Mouse (Mus musculus) spleen, postnatal 10 days (tissue): ENCODE results near the gene Xrcc5.

ENCODE experiments used
- DNase-seq, 2 experiments: peaks; one replicate each; pipeline ENCODE4 v3.0.0; 2021 to 2022; ENCODE audit warnings: low spot score in 2 of 2

The Xrcc5 gene

DNA sequence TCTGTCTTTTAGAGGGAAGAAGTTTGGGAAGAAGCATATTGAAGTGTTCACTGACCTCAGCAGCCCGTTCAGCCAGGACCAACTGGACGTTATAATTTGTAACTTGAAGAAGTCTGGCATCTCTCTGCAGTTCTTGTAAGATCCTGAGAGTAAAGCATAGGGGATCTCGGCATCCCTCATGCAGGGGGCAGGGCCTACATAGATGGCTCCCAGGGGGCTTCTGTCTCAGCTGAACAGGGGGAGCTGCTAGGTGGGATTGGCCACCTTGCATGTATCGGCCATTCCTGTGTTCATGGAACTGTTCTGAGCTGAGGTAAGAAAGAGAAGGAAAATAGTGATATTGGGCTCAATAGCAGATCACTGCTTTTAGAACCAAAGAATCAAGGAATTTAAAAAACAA lies 8.2 kb downstream of the Xrcc5 start:
- DNase-seq = no peak

DNA sequence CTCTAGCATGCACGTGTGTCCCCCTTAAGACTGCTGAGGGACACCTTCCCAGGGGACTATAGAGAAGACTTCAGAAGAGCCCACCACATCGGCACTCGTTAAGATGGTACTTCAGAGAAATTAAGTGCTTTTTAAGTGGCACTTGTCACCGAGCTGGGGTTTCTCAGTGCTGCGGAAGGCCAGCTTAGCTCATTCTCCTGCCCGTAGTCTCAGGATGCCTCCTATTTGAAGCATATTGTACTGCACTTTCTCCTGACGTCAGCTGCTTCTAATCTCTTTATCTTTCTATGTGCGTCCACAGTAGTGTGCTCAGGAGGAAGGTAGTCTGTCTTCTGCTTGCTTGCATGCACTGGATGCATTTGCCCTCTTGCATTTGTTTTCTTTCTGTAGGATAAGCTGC lies 9.2 kb downstream of the Xrcc5 start:
- DNase-seq = no peak

DNA sequence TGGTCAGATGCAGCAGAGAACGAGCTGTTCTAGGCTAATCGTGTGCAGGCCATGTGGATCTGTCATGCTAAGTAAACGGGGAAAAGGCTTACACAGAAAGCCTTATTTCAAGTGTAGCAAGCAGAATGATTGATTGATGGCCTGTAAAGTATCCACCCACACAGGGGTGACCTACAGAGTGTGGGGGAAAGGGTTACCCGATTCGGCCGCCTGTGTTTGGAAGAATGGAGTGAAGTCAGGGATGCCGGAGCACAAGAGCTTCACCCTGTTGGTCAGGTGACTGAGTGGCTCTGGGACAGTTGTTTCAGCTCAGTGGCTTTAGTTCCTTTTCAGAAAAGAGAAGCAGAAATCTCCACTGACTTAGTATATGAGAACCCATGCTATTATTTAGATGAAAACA lies 9.7 kb downstream of the Xrcc5 start:
- DNase-seq = no peak

DNA sequence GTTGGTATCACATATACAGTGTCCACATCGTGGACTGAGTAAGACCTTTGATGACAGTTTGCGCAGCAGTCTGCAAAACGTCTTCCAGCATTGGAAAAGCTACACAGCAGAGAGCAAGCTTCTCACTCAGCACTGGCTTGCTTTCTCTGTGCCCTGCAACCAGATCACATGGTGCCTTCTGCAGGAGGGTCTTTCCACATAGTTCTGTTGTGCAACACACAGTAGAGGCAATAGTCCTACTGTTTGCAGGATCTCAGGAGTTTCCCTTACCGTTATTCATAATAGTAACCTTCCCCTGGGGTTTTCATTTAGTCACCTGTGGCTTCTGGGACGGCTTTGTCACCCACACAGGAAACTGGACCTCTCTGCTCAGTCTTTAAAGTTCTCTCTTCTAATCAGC lies 13.5 kb downstream of the Xrcc5 start:
- no peak for DNase-seq

DNA sequence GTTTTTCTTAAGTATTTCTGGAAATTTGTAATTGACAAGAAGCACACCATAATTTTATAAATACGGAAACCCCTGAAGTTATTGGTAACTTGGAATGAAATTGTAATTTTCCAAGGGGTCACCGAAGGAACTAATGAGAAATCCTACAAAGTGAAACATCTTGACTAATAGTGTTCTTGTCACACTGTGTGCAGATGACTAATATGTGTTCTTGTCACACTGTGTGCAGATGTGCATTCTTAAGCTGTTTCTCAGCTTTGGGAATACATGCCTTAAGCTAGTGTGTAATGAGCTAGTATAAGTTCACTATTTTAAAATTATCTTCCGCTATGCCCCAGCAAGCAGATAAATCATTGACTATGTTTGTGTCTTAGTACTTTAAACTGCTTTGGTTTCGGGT lies 16.0 kb downstream of the Xrcc5 start:
- DNase-seq = no peak

DNA sequence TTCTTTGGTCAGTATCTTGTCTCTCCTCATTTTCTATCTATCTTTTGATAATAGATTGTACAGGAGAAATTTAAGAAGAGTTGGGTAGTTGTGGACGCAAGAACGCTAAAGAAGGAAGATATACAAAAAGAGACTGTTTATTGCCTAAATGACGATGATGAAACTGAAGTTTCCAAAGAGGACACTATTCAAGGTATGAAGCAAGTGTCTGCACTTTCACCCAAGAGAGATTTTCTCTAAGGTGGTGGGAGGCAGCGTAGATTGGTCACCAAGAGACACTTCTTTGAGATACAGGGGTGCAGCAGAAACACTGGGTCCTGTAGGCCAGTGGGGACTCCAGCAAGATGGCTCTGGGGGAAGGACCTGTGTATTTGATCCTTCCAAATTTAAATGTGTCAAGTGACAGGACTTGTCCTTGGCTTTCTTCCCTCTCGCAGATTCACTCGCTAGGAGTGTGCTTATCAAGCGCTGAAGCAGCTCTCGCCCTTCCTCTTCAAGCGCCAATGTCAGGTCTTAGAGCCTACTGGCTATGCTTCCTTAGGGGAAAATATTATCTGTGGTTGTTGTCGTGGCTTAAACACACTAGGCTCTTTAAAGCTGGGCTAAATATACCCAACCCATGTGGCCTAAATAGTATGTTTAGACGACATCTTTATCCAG lies 19.1 kb downstream of the Xrcc5 start:
- no peak for DNase-seq

DNA sequence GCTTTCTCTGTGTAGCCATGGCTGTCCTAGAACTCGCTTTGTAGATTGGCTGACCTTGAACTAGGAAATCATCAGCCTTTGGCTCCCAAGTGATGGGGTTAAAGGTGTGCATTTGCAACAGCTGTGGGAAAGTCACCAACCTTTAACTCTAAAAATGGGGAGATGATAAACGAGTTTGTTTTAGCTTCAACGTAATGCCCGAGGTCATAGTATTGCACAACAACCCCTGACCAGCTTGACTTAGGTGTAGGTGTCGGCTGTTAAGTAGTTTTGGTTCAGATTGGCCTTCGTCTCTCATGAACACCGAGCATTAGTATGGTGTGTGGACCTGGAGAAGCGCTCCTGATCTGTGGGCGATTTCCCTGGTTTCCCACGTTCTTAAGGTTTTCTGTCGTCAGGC lies 27.6 kb downstream of the Xrcc5 start:
- DNase-seq = no peak

DNA sequence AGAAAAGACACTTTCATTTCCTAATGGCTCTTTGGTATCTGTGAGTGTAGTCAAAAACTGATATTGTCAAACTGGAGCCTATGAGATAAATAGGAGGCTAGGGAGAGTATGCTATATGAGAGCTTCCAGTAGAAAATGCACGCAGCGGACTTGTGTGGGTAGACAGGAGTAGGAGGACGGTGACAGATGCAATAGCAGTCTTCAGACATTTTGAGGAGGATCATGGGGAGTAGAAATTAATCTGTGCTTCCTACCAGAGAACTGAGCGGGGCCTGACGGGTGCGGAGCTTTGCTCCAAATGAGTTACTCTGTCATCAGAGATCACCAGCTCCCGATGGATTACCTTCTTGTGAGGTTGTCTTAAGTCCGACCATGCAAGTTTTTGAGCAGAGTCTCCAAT lies 29.6 kb downstream of the Xrcc5 start:
- DNase-seq = no peak

DNA sequence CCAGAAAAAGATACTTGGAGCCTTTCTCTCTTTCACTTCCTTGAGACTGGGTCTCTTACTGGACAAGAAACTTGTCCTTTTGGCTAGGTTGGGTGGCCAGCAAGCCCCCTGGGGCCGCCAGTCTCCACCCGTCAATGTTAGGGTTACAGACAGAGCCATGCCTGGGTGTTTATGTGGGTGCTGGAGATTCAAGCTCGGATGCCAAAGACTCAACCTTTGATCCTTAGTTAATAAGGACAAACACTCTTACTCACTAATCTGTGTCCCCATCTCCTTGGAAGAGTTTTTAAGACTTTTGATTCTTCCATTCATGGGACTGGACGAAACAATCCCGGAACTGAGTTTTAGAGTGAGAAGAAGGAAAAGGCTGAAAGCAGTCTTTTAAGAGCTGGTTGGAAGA lies 31.1 kb downstream of the Xrcc5 start:
- DNase-seq = no peak

DNA sequence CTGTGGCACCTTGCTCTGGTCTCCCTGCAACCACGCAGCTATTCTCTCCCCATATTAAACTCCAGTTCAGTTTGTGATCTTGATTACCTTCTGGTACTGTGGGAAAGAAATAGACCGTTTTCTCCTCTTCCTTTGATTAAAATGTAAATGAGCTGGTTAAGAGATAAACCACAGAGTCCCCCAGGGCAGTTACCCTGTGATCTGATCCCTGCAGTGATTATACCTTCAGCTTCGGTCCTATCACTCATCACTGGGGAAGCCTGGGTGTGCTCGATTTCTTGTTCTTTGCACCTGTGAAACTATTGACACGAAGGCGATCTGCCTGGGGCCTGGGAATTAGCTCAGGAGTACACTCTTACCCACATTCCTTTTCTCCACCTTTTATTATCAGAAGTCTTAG lies 40.7 kb downstream of the Xrcc5 start:
- DNase-seq = no peak

DNA sequence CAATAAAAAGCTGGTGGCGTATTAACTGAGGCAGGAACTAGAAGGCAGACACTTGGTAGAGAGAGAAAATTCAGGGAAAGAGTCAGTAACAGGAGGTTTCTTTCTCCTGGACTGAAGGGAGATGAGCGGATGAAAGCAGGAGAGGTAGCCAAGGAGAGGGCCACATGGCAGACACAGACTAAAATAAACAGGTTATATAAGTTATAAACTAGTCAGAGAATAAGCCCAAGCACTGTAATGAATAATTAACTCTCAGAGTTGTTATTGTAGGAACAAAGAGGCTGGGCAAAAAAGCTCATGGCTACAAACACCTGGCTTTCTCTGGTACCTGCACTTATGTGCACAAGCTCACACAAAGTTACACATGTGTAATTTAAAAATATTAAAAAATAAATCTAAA lies 47.6 kb downstream of the Xrcc5 start:
- no peak for DNase-seq

DNA sequence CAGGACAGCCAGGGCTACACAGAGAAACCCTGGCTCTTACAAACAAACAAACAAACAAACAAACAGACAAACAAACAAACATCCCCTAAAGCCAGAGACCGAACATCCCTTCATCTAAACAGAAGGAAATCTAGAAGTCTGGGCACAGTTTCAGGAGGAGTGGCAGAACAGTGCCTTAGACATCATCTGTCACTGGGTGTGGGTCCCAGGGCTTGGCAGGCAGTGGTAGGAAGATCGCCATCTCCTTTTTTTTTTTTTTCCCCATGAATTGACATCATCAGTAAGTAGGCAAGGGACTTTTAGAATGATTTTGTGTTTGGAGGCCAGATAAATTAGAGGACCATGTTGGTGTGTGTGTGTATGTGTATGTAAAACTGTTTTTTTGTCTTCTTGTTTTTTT lies 51.0 kb downstream of the Xrcc5 start:
- DNase-seq = no peak

DNA sequence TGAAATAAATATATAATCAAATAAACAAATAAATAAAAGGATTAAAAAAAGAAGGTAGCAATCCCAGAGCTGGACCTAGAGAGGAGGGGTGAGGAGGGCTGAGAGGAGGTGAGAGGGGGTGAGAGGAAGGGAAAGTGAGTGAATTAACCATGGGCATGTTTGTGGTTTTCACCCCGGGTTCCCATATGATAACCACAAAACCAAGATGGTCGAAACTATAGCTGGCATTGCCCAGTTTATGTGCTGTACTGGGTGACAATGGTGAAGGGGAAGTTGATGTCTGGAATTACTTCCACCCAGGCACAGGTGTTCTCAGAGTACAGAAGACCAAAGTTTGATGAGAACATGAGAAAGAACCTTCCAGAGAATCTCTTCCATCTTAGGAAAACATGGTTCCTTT lies 52.2 kb downstream of the Xrcc5 start:
- DNase-seq = no peak

DNA sequence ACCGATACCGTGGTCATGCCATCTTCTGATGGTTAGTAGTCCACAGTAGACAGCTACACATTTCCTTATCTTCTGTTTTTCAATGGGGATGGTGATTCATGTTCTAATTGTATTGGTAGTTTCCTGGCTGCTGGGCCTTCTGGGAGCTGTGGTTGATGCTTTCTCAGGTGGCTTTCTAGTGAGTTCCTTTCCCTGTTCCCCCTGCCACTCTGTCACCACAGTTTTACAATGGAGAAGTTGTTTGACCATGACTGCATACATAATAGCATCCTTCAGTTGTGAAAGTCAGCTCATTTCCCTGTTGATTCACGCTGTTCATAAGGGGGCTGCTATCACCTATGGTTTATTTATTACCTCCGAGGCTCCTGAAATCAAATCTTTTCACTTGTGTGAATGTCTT lies 53.6 kb downstream of the Xrcc5 start:
- no peak for DNase-seq

DNA sequence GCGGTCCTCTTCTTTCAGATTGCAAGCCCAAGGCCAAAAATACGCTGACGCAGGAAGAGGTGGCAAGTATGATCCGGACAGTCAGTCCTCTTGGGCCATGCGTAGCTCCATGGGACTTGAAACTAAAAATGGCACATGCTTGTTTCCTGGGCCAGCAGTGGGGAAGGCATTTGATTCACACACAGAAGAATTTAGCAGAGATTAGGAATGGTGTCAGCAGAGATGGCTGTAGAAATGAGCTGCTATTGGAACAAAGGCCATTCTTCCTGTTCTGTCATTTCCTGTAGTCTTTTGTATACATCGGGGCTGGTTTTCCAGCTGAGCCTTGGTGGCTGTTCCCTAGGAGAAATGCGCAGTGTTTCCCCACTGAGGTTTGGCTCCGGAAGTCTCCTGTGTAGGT lies 57.4 kb downstream of the Xrcc5 start:
- DNase-seq = no peak

DNA sequence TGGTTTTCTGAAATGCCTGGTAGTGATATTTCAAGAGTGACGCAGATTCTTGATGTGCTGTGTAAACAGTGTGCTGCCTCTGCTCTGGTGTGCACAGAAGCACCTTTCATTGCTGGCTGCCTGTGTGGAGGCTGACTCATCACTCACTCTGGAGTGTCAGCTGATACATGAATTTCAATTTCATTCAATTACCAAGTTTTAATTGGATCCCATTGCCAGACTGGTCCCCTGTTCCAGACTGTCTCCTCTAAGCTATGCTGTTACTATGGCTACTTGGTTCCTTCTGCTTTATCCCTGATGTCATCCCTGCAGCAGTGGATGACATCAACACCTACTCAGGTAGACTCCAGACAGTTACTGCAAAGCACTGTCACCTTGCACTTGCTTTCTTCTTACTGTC lies 65.3 kb downstream of the Xrcc5 start:
- DNase-seq = no peak

DNA sequence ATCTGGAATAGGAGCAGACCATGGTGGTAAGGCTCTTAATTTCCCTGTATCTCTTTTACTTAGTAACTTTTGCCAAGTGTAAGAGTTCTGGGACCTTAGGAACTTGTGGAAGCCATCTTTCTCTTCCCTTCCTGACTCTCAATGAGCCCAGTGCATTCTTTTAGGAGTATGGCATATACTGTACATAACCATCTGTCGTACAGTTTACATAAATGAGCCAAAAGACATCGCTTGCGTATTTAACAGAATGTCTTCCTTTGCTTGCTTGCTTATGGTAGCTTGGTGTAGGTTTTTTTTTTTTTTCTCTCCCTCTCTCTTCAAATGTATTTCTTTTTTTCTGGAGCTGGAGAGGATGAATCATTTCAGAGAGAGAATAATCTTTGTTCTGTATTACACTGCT lies 65.7 kb downstream of the Xrcc5 start:
- DNase-seq = no peak

DNA sequence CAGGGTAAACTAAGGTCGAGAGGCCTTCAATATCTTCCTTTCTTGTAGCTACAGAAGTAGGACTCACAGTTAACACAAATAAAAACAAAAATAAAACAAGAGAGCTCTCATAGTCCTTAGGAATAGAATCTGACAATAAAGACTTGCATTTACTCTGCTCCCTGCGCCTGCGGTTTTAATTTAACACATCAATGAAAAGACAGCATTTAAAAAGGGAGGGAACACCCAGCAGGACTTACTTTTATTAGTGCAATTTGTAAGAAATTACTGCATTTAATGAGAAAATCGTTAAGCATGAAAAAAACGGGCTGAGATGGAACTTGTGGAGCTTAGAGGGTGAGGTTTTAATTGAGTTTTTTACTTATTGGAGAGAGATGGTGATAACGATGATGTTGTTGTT lies 66.4 kb downstream of the Xrcc5 start:
- no peak for DNase-seq

DNA sequence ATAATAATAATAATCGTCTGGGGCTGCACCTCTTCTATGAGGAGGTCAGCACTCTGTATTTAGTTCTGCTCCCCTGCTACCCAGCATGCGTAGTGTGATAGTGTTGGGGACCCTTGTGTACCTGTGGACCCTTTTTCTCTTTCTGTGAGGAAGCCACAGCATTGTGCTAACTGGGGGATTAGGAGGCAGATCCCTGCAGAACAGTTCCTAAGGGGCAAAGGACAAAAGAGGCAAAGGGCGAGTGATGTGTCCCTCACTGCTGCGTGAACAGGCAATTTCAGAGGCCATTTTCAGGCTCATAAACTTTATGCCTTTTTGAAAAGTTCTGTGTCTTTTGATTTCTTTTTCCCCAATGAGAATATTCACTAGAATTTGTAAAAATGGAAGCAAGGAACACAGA lies 66.8 kb downstream of the Xrcc5 start:
- DNase-seq = no peak

DNA sequence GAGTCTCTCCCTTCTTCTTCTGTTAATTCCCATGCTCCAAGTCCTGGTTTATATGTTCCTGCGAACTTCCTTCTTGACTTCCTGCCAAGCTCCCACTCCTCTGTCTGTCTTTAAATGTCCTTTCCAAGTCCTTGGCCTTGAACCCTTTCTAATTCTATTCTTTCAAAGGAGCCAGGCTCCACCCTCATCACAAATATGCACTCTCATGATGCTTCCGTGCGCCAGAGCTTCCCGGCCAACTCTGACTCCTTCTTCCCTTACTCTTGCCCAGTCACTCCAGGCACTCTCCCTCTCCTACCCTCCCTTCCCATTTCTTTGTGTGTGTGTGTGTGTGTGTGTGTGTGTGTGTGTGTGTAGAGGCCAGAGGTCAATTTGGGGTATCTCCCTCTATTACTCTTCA lies 70.9 kb downstream of the Xrcc5 start:
- no peak for DNase-seq

DNA sequence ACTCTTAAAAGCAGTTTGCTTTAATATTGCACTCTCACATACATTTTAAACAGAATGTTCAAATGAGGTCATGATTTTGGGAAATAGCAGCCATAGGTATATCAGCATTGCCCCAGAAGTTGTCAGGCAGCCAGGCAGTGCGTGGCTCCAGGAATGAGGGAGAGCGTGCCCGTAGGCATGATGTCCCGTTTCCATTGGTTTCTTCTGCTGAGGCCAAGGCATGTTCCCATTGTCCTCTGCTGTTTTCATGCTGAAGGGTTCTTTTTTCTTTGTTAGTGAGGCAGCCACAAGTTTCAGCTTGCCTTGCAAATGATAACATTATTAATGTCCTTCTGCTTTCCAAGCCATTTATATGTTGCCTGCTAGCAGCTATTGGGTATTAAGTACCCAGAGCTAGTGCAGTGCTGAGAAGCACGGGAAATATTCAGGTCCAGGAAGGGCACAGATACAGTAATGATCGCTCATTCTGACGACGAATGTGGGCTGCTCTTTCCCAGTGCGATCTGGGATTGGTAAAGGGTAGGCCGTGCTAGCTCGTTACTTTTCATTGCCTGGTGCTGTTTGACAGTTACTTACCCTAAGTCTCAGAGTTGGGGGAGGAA lies 72.6 kb downstream of the Xrcc5 start:
- no peak for DNase-seq

DNA sequence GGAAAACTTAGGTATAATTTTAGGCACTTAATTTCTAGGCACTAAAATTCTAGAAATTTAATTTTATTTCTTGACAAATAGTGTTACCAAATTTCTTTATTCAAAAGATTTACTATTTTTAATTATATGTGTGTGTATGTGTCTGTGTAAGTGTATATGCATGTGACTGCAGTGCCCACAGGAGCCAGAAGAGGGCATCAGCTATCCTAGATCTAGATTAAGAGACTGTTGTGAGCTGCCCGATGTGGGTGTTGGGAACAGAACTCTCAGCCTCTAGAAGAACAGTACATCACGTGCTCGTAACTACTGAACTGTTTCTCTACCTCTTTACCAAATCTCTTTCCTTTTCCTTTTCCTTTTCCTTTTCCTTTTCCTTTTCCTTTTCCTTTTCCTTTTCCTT lies 73.3 kb downstream of the Xrcc5 start:
- DNase-seq = no peak

DNA sequence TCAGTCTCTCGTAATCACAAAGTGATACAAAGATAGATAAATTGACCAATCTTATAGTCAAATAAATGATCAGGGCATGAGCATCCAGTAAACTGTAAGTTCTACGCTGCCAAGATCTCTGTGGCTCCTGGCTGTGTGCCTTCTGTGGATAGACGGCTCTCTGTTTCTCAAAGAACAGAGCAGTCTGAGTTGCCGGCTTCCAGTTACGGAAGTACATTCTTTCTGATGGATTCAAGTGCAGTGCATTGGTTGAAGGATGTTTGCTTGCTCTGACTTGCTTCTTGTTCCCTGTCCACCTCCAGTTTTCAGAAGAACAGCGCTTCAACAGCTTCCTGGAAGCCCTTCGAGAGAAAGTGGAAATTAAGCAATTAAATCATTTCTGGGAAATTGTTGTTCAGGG lies 75.8 kb downstream of the Xrcc5 start:
- no peak for DNase-seq

DNA sequence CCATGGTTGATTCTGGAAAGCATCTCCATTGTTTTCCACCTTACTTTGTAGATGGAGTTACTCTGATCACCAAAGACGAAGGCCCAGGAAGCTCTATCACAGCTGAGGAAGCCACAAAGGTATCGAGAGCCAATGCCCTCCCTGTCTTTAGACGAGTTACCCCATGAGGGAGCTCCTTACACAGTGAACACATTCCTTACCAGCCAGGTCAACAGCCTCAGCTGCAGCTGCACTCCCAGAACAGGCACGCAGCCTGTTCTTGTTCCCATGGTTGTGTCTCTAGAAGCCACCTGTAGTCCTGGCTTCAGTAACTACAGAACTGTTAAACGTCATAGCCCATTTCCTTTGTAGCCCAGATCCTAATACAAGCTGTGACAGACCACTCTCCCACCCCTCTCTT lies 76.4 kb downstream of the Xrcc5 start:
- DNase-seq = no peak
